Mouse (Mus musculus) thymus, postnatal 10 days (tissue): ENCODE data around the gene Pon1.
"Not testable (repeated sequence)": the region's sequence is repeated elsewhere in the genome, so short reads cannot be mapped to it uniquely, and the experiment has no call there.

Source experiments
- DNase-seq, 2 experiments: peaks; one replicate each; pipeline ENCODE4 v3.0.0; 2021; ENCODE audit warnings: low spot score in 2 of 2

Pon1 gene

GRCm38 (mm10) chr6:5193693-5194092, at the start of gene Pon1:
TSS of gene Pon1 (minus strand) at chr6:5193946.
- DNase-seq, result no peak

GRCm38 (mm10) chr6:5238799-5239198, 45.1 kb upstream of the Pon1 start:
- no peak for DNase-seq

- no peak for DNase-seq
Measured at GRCm38 (mm10) chr6:5237510-5237909, 43.8 kb upstream of the Pon1 start.

DNA sequence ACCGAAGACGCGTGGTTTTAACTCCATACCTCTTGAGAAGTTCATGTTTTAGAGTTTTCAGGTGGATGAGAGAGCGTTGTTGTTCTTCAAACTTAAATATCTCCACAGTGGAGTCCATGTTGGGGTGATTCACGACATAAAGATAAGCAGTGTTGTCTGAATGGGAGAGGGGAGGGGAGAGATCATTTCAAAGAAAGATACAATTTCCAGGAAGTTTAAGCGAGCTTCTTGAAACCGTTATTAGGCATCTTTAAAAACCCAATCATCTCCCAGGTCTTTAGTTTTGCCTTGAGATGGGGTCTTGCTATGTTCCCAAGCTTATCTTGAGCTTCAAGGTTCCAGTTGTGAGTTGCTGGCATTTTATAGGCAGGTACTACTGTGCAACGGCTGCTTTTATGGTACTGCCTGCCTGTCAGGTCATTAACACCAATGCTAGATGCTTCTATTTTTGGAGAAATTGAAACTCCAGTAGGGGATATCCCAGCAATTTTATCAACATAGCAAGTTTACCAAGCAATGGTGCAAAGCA, 43.2 kb upstream of the Pon1 start:
- DNase-seq, result no peak

GRCm38 (mm10) chr6:5234563-5234962, 40.8 kb upstream of the Pon1 start:
- no peak for DNase-seq

DNA sequence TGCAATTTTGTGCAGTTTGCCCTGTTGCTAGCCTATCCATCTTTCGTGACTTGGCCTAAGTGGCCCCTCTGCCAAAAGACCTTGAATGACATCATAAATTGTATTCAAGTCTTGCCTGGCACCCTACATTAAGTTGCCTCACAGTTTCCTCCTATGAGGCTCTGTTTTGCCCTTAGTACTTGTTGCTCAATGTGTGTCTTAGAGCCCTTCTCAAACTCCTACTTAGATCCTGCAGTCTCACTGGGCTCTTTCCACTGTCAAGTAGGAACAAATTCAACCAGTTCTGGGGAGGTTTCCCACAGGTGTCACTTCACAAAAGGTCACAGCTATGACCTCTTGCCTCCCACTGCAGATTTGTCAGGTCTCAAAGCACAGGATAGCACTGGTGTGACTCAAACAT, 40.1 kb upstream of the Pon1 start:
- DNase-seq, result no peak

- no peak for DNase-seq
Measured at GRCm38 (mm10) chr6:5232022-5232421, 38.3 kb upstream of the Pon1 start.

DNA sequence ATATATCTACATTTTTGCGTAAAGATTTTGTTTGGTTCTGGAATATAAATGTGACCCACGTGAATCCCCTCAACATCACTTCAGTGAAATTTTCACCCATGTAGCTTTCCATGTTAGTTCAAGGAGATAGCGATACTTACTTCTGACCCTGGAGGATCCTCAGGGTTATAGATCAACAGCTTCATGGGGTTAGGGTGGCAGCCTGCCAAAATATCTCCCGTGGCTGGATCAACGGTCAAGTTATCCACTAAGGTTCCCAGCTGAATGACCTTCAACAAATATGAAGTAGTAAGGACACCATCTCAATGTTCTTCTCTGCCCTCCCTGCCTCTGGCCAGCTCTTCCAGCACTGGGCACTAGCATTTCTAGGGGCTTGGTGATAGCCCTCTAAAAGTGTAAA, 36.5 kb upstream of the Pon1 start:
- DNase-seq, result no peak

GRCm38 (mm10) chr6:5223551-5223950, 29.8 kb upstream of the Pon1 start:
- DNase-seq, result not testable (repeated sequence)

DNA sequence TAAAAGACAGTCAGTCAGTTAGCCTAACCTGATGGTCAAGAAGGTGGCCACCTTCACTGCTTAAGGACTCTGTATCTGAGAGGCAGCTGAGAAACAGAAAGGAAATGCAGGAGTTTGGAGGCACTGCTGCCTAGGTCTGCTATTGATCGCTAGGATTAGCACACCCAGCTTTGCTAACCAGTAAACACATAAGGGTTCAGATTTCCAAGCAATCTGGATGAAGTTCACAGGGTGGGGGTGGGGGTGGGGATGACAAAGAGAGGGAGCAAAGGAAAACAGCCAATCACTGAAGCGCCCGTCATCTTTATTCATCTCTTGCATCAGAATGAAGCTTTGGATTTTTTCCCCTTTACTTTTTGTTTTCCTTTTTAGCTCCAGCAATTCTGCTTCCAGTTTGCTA, 28.3 kb upstream of the Pon1 start:
- DNase-seq, result no peak

- DNase-seq, result no peak
Measured at GRCm38 (mm10) chr6:5218190-5218589, 24.4 kb upstream of the Pon1 start.

DNA sequence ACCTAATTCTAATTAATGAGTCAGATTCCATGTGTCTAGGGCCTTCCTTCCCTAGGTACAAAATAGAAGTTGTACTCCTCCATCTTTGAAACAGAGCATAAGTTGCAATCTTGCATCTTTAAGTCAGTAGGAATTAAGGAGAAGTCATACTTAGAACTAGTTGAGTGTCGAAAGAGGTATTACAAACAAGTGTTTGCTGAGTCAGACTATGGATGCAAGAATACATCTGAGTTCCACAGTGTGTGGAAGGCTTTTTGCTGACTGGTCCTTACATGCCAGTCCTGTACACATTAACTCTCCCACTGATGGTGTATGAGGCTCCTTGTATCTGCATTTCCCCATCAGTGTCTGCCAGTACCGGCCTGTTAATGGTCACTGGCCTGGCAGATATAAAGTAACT, 14.1 kb upstream of the Pon1 start:
- no peak for DNase-seq

- DNase-seq, result no peak
Measured at GRCm38 (mm10) chr6:5199916-5200315, 6.2 kb upstream of the Pon1 start.

DNA sequence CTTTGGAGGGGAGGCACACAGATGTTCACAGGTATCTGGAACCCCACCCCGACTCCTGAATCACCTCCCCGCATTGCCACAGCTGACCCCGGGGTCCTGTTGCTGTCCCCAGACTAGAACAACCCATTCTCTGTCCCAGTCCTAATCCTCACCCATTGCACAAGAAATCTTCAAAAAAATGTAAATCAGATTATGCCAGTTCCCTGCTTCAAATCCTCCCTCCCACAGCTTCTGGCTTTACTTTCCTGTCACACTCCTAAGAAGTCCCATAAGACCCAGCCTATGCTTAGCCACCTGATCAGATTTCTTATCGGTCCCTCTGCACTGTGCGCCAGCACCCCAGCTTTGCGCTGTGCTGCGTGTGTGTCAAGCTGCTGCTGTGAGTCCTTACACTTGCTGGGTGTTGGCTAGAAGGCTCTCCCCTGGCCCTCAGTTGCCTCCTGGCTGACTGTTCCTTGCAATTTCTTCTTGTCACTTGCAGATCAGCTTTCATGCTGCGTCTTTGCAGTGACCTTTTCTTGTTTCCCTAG, 5.7 kb upstream of the Pon1 start:
- no peak for DNase-seq

GRCm38 (mm10) chr6:5198590-5198989, 4.8 kb upstream of the Pon1 start:
- DNase-seq, result no peak

DNA sequence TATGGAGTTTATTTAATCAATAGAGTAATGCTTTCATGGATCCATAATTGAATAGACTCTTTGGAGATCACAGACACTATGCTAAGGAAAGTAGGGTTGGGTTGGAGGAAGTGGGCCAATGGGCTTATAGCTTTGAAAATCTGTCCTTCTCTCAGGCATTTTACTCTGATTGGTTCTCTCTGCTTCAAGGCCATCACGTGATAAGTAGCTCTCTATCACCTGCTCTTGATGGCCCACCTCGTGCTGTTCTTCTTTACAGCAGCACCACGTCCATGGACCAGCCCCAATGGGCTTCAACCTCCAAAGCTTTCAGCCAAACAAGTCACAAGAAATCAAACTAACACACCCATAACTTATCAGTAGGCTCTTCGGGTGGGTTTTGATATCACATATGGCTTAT, 3.0 kb downstream of the Pon1 start:
- no peak for DNase-seq

- no peak for DNase-seq
Measured at GRCm38 (mm10) chr6:5189507-5189906, 4.2 kb downstream of the Pon1 start.

GRCm38 (mm10) chr6:5188938-5189337, 4.8 kb downstream of the Pon1 start:
- no peak for DNase-seq

DNA sequence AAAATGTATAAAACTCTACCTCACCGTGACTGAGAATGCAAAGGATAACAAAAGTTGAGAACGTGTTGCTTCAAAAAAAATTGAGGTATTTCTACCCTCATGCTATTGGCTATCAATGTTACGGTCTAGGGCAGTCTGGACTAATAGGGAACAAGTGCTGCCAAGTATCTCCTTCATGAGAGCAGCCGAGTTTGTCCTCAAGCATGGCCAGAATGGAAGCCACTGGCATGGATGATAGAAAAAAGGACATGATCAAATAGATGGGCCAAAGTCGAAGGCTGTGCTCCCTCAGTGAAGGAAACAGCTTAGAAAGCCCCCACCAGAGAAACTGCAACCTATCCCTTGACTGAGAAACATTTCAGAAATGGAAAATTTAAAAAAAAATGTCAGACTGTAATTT, 5.7 kb downstream of the Pon1 start:
- no peak for DNase-seq

GRCm38 (mm10) chr6:5187586-5187985, 6.2 kb downstream of the Pon1 start:
- DNase-seq, result no peak

DNA sequence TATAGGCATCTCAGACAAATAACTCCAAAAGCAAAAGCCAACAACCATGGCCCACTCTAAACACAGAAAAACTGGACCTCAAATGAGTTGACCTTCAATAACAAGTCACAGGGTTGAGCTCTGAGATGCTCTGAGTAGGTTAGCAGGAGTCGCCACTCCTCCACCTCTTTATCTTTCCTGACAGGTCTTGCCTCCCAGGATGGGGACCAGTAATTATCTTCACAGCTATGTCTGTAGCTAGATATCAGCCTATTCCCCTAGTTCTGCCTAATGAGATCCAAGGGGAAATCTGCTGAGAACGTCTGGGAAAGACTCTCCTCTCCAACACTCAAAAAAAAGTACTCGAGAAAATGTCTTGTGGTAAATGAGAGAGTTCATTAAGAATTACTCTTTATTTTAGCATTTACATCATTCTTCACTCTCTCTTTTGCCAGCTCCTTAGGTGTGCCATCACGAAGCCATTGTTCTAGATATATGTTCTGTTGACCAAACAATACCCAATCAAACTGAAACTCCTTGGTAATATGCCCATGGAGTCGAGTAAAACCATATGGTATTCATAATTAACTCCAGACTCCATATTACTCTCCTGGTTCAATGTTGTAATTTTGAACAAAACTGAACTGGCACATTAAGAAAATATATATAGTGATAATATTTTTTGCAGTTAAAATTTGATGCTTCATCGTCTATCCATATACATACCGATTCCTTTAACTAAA, 7.4 kb downstream of the Pon1 start:
- no peak for DNase-seq

- no peak for DNase-seq
Measured at GRCm38 (mm10) chr6:5180645-5181044, 13.1 kb downstream of the Pon1 start.

GRCm38 (mm10) chr6:5179189-5179588, 14.6 kb downstream of the Pon1 start:
- no peak for DNase-seq
